Mouse (Mus musculus) gastrocnemius, postnatal 36 days (tissue): ENCODE results near the gene Skida1. TPM values are rescaled to one million over a fixed set of nuclear protein-coding genes. Genes with fewer than 3 reads are reported as not detected.

Experiments used
- DNase-seq, 2 experiments: peaks; one replicate each; pipeline ENCODE4 v3.0.0; 2022
- intact Hi-C: fragments of 180-260 bp; cut with DNase I; formaldehyde crosslinking; loops from one replicate; pipeline ENCODE4 v1.15.1; 2025
- total RNA-seq, 2 experiments: library from RNA; stranded (reverse); gene quantifications; 2 replicates each; pipeline ENCODE4 v1.2.3; 2021

Skida1 gene
- total RNA-seq, 2 experiments from 2014 or later = 0.18 to 0.25 TPM

DNA sequence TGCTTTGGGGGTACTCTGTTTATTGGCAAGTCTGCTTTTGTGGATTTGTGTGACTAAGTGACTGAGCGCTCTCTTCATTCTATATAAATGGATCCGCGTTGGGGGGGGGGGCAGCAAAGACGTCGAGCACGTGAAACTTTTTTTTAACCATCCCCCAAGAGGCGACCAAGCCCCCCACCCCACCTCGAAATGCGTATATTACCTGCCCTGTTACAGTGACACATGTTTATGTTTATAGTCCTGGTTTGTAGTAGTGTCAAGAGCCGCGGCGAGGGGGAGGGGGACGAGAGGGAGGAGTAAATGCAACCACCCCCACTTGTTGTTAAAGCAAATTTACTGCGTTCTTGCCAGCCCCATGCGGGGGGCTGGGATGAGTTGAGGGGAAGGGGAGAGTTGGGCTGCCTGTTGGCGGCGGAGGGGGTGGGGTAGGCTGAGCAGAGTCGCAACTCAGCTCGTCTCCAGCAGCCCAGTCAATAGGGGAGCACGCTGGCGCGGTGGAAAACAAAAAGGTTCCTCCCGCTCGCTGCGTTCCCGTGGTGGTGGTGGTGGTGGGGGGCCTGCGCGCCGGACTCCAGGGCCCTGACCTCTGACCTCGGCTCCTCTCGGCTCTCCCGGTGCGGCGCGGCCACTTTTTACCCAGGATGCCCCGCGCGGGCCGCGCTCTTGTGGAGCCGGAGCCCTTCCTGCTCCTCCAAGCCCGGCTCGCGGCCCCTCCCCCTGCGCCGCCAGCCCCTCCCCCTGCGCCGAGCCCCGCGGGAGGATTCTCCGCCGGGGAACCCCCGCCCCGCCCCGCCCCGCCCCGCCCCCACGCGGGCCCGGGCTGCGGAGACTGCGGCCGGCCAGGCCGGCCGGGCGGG is 7.3 kb upstream of the Skida1 start:
- peak; percentile 92 to 96 for DNase-seq
- intact Hi-C loops = no loop called here

DNA sequence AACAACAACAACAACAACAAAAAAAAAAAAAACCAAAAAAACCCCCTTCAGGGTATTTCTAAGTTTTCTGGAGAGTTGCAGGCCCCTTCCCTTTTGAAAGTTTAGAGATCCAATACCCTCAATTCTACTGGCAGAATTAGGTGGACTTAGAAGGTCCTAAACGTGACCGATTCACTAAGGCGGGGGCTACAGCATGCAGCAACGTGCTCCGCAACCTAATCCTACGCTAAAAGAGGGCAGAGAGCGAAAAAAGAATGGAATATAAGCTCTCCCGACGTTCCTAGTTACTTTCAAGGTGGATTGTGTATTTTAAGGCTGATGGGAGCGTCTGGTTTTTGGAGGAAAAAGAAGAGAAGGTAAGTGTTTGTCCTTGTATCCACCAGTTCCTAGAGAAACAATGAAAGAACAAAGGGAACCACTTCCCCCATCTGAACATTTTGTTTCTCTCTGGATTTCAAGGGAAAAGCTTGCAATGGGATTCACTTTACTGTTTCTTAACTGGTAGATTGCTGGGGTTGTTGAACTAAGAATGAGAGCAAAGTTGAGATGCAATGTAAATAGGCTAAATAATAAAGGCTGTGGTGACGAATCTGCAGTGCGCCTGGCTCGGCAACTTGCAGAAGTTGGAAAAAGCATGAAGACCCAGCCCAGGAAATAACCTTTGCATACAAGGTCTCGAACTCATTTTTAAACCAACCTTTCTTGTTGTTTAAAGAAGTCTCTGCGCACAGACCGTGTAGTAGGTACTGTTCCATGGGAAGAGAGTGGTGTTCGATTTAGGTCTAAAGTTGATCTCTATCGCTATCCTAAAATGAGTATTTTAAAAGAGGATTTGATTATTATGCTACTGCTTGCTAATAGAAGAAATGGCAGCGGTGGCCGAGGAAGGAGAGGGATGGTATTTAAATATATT is 6.4 kb upstream of the Skida1 start, which contains the start of gene Mllt10:
Mllt10 (plus strand) TSS at position 222 of the 913 bp plus-strand sequence.
- intact Hi-C loops = no loop called here
- DNase-seq = no peak

DNA sequence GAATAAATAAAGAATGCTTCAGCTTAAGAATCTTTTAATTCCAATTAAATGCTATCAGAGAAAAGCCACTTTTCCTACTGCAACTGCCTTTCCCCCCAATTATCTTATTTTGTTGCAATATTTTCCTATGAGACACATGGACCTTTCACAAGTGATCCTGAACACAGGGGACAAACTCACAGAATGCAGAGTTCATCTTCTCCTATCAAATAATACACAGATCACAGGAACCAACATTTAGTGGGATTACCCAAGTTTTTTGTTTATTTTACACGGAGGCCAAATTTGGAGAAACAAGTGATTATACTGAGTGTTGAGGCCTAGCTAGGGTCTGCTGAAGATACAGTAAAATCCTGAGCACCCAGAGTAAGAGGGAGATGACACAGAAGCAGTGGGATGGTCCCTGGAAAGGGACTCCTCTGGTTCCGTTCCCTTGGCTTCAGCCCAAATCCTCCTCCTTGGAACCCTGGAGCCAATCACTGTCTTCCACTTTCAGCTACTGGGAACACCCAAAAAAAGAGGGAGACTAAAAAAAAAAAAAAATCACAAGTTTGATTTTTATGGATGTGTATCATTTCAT is 5.2 kb upstream of the Skida1 start:
- intact Hi-C loops = no loop called here
- DNase-seq = peak in 1 of 2 experiments; percentile 26

DNA sequence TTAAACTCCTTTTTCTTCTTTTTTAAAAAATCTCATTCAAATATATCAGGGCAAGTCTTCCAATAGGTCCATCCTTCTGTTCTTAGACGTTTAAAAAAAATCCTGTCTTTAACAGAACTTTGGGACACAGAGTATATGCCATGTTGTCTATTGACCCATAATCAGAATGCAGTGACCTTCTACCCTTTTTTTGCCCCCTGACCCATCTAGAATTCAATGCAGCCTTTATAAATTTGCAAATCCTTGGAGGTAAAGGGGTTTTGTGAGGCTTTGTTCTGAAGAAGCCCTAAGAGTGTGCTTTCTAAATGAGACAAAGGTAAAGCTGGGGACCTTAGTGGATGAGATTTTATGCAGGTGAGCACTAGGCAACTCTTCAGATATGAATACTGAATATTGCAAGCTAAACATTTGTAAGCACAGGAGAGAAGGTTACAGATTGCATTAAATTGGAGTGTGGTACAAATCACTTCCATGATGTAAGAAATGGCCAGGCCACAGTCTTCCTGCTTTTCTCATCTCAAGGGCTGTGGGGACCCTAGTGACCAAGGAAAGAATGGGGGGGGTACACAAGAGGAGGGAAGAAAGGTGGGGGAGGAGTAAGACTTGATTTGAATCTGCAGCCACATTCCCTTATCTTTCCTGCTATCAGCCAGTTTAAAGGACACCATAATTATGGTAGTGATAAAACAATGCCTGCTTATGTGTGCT is 4.5 kb upstream of the Skida1 start:
- intact Hi-C loops = no loop called here
- DNase-seq = no peak

DNA sequence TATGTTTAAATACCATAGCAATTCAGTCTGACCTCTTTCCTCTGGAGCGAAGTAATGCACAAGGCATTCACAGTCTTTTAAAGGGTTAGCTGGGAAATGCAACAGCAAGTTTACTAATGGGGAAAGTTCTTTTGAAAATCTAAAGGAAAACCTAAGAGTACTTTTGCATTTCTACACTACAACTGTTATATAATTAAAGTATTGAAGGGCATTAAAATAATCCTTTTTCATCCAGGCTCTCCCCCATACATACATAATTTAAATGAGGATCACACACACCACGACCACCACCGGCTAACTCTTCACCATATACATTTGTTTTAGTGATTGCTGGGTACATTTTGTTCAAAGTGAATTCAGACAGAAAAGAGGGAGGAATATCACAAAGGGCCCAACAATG is 3.7 kb upstream of the Skida1 start:
- no peak for DNase-seq
- intact Hi-C loops = no loop called here

DNA sequence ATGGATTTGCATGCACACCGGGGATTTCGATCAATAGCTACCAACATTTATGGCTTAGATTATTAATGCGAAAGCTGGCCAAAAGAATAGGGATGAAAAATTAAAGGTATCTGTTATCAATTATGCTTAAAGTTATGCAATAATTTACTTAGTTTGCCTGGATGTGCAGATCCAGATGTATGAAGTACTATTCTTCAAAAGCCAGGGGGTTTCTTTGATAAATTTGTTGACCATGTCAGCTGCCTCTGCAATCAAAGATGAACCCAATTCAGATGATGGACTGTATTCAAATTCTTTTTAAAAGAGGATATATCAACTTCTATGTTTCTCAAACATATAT is 3.0 kb upstream of the Skida1 start:
- DNase-seq = no peak
- intact Hi-C loops = no loop called here

DNA sequence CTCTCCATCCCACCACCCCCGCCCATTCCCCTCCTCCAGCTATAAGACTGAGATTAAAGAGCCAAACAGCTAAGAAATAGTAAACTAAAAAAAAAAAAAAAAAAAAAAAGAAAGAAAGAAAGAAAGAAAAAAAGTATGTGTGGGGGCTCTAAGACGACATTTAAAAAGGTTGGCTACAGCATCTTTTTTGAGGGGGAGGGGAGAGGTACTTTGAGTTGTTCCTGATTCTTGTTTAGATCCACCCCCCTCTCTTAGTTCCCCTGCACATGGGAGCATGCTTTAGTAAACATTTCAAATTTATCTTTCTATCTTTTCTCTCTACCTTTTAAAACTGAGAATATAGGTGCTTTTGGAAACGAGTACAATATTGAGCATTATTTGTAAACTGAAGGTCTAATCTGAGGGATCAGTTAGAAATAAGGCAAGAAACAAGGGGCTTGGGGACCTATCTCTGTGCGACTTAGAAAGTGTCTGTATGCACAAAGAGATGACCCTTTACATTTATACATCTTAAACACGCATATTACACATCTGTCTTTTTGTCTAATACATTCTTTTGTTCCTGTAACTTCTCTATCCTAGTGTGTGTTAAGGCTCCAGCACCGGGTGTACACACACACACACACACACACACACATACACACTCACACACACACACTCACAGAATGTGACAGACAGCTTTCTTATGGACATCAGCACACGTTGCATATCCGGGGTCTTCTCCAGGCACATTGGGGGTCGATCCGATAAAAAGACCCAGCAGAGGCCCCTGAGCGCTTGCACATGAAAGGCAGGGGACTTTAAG is 2.4 kb upstream of the Skida1 start:
- intact Hi-C loops = no loop called here
- DNase-seq = no peak

DNA sequence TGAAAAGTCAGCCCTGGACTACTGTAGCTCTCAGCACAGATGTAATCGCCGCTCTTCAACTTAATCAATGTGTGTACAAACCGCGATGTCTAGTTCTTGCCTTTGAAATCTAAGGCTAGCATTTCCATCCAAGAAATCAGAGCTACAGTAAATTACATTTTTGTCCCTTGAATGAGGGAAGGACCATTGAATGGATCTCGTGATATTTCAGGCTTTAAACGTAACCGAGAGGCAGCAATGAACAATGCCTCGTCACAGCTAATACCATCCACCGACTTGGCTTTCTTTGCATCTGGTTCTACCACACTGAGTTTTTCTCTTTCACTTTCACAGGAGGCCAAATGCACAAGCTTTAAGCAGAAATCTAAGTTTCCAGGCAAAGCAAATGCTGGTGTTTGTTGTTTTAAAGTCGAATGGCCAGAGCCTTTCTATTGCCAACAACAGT is 1.7 kb upstream of the Skida1 start:
- intact Hi-C loops = no loop called here

DNA sequence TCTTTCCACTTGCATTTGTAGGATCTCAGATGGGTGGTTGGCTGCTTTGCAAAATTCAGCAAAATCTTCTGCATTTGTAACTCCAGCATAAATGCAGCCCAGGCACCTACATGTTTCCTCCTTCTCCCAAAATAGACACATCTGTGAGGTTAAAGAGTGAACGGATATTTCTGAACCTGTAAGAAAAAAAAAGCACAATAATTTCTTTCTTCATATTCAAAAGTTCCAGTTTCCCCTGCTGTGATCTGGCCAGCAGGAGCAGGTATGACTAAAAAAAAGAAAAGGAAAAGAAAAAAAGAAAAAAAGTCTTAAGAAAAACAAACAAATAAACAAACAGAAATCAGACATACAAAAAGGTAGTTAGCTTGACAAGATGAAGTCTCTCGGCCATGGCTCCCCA is 1.2 kb upstream of the Skida1 start:
- intact Hi-C loops = no loop called here
- no peak for DNase-seq

More for the DNA sequence above, 1.7 kb upstream of the Skida1 start:
- no peak for DNase-seq

DNA sequence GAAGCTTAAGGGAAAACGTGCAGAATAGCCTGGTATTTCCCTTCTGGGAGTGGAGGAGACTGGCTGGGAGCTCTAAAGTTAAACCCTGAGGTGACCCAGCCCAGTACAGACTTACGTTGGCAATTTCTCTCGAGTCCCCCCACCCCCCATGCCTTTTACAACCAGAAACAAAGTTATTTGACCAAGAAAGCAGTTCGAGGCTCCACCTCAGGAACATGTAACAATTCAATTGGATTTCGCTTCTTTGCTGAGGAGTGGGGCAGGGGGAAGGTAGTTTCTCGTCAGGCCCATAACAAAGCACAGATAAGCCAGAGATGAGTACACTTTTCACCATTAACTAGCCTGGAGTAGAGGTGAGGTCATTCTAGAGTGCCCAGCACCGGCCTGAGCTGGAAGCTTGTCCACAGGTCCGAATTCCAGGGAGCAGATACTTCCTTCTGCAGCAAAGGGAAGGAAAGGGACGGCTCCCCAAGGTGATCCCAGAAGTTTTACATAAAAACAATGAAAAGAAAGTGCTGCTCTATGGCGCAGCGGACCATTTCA is 499 bp upstream of the Skida1 start:
- intact Hi-C loops = loop anchor here (10.0 kb wide), 1 partner anchor 715 kb away; no protein-coding TSS in a partner anchor
- DNase-seq = no peak

DNA sequence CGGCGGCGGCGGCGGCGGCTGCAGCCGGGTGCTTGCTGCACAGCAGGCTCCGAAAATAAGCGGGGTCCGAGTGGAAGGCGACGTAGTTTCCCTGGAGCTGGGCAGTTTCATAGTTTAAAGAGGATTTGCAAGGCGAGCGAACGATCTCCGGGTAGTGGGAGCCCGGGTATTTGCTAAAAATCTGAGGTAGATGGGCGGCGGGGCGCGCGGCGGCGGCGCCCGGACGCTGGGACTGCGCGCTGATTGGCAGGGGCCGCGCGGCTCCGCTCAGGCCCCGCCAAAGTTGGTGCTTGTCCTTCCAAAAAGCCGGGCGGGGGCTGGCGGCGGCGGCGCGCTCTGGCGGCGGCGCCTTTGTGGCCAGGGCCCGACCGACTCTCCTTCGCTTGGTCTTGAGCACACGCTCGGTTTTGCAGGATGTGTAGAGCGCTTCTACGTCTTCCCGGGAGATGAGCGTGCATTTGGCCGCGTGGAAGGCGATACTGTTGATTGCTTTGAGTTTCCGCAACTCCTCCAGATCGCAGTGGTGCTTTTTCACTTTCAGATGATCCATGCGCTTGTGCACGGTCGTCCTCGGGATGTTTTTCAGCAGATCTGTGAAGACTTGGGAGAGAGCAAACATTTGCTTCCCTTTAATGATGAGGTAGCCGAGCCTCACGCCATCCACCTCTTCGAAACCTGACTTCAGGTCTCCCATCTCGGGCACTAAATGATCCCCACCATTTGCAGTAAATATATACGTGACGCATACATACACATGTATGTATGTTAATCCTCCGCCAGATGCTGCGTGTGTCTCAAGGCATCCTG is 1.0 kb downstream of the Skida1 start:
- intact Hi-C loops = loop anchor here (2.0 to 10.0 kb wide), 2 partner anchors 15 to 717 kb away; no protein-coding TSS in a partner anchor

DNA sequence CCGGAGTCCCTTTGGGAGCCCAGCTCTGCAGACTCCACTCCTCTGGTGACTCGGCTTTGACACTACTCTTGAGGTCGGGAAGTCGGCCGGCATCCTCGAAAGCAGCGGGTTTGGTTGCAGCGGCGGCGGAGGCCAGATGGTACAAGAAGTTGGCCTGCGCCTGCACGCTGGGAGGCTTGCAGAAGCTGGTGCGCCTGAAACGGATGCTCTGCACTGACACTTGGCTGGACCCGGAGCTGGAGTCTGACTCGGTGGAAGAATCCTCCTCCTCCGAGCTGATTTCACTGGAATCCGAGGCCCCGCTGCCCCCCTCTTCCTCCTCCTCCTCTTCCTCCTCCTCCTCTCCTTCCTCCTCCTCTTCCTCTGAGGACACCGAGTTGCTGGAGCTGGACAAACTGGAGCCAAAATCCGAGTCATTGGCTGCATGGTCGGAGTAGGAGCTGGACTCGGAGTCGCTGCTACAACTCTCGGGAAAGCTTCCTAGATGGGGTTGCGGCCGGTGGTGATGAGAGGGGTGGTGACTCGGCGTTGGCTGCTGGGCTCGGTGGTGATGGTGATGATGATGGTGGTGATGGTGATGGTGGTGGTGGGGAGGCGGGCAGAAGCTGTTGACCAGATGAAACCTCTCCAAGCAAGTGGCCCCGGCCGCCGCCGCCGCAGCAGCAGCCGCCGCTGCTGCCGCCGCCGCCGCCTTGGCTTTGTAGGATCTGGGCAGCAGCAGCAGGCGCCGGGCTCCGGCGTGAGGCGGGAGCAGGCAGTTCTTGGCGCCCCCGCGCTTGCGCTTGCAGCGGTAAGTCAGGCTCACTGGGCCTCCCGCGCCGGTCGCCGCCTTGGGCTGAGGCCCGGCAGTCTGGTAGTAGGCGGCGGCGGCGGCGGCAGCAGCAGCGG is 1.8 kb downstream of the Skida1 start:
- intact Hi-C loops = loop anchor here (2.0 to 10.0 kb wide), 2 partner anchors 14 to 718 kb away; no protein-coding TSS in a partner anchor
- DNase-seq = peak; percentile 63 to 66

More for the DNA sequence above, 1.0 kb downstream of the Skida1 start:
- DNase-seq = peak; percentile 69 to 71

DNA sequence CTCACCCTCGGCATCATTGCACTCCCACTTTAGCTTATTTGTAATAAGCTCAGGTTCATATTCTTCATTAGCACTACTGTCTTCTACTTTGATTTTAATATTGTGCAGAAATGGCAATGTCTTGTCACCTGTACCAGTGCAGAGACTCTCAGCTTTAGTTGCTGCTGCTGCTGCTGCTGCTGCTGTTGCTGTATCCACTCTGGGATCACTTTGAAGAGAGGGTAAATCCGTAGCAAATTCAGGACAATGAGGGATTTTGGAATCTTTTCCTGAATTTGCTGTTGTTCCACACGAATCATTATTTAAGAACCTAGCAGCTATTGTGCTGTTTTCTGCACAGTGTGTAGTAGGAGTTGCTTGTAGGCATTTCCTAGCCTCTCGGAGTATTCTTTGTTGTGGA is 2.7 kb downstream of the Skida1 start:
- intact Hi-C loops = loop anchor here (2.0 to 10.0 kb wide), 2 partner anchors 13 to 719 kb away; no protein-coding TSS in a partner anchor
- no peak for DNase-seq

DNA sequence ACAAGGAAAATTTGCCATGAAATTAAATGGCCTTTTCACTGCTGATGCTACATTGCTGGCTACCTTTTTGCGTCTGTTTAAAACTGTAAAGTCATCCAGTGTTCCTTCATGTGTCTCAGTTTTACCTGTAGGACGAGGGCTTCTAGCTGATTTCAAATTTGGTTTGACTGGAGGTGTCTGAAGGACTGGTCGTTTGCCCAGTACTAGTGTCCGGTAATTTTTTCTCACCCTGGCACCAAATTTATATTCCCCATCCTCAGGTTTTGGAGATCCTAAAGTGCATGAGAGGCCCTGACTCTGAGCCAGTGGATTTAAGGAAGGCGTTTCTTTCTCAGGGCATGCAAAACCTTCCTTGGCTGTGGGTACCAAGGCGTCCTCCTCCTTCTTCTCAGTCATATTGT is 3.1 kb downstream of the Skida1 start:
- intact Hi-C loops = loop anchor here (2.0 to 10.0 kb wide), 2 partner anchors 13 to 719 kb away; no protein-coding TSS in a partner anchor

DNA sequence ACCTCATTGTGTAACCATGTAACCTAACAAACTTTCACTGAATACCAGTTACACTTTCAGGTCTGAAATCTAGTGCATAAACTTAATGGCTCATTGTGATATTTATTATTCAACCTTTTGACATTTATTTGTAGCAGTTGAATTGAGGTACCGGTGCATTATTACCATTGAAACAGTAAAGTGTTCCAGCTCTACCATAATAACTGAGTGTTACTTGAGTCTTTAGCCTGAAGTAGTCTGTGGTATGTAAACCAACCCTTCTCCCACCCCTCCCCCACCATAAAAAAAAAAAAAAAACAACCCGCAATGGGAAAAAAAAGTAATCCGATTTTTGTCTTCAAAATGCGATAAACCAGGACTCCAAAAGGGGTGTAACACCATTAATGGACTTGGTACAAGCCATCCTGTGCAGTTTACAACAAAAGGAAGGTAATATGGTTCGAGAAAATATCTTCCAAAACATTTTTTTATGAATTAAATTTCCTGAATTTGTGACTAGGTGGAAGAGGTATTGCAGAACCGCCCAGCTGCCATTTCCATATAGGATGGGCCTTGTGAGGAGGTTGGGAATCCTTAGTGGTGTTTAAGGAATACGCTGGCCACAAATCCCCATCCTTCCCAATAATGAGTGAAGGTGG is 3.6 kb downstream of the Skida1 start:
- intact Hi-C loops = loop anchor here (10.0 kb wide), 1 partner anchor 720 kb away; no protein-coding TSS in a partner anchor
- no peak for DNase-seq

More for the DNA sequence above, 3.1 kb downstream of the Skida1 start:
- DNase-seq = no peak

DNA sequence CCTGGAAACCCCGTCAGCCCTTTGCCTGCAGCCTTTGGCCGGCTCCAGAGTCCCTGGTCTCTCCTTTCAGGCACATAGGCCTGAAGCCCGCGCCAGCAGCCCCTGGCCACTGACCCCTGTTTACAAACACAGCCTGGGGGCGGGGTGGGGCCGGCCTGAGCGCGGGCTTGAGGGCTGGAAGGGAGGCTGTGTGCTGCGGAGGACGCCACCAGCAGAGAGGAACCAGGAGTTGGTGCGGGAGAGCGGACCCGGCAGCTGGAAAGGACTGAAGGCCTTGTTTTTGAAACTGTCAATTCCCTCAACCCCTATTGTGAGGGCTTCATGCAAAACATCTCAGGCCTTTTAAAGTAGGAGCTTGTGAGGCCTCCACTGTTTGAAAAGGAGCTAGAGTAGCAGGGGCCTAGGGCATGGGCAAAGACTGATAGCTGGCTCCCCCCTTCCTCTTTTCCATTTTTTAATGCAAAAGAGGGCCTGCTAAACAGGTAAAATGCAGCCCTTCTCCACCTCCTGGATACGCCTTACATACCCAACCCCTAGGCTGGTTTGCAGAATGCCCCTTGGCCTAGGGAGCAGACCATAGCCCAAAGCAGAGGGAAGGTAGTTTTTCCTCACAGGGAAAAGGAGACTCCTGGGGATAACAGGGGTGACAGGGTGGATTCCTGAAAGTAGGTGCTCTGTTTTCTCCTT is 7.5 kb downstream of the Skida1 start:
- intact Hi-C loops = loop anchor here (10.0 kb wide), 1 partner anchor 723 kb away; no protein-coding TSS in a partner anchor
- DNase-seq = no peak
